Mouse (Mus musculus): Measurements from ENCODE around the gene Abl1.
A peak's percentile ranks its signal among the peaks of the same experiment; 100 is the strongest.
"Not testable (repeated sequence)": the region's sequence is repeated elsewhere in the genome, so short reads cannot be mapped to it uniquely, and the experiment has no call there.

Gene Abl1

DNA sequence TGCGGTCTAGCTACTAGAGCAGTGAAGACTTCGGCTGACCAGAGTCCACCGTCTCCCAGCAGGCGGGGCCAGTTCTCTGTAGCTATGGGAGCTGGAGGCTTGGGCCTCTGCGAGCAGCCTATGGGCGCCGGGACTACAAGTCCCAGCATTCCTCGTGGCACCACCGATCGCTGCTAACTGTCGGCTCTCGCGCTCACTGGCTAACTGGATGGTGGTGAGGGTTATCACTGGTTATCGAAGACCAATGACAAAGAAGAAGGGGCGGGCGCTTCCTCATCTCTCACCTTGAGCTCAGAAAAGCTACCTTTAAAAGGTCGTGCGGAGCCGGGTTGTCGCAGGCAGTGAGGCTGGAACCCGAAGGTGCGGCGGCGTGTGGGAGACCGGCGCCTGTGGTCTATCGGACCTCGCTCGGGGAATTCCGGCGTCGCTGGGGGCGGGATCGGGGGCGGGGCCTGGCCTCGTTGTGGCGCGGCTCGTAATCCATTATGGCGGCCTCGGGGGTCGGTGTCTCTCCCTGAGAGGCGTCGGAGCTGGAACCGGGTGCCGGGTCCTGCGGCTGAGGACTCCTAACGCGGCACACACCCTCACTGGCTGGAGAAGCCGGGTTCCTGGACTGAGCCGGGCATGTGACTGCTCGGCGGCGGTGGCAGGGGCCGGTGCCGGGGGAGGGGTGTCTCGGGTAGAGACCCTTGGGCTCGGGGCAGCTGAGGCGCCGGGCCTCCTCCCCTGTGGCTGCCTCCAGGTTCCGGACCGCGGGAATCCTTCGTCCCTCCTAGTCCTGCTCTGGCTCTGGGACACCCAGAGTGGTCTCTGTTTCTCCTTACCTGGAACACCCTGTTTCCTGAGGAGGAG lies at the start of gene Abl1:
Gene Abl1 (plus strand): TSS at position 303 of the 852 bp plus-strand sequence.
- peak; percentile 82 to 88 for DNase-seq (ENCODE audit: low spot score in 2 of 2)

DNA sequence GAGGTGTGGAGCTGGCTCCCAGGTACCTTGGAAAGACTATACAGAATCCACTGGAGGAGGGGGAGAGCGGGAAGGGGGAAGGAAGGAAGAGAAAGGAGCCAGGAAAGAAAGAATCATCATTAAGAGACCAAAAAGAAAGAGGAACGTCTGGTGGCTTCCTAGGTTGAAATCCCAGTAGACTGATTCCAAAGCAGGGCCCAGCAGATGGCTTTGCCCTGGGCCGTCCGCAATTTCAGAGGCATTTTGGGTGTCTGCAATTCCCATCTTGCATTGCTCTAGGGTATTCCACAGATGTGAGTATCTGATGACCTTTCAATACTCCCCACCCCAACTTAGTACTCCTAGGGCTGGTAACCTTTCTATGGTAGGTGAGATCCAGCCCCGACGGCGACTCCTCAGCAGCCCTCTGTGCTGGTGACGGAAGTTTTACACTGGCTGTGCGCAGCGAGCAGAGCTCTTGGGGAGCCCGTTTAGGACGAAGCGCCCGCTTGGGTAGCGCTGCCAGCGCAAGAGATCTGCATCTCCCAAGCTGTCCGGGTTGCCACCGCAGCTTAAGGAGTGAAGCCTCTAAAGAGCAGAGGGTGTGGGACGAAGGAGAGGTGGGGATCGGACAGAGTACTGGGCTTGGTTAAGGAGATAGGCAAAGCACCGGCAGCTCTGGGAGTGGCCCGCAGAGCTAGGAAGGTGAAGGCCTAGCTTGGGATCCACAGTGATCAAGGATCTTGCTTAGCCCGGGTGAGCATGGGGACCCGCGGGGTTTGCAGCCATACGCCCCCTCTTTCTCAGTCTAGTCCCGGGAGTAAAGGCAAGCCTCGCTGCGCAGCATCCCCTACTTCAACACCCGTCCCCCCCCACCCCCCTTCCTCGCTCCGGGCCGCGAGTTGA lies 49.4 kb upstream of the Abl1 start:
- DNase-seq (ENCODE audit: low spot score in 2 of 2) = no peak

DNA sequence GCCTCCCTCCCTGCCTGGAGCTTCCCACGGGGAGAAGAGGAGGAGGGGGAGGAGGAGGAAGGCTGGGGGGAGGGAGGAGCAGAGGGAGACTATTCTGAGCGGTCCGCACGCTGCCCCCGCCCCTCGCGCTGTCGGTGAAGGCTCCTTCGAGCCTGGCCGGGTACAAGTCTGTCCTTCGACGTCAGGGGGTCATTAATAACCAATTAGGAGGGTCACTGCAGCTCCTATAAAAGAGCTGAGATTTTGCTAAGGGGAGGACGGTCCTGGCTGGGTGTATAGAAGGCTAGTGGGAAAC lies 48.8 kb upstream of the Abl1 start:
- no peak for DNase-seq (ENCODE audit: low spot score in 2 of 2)

DNA sequence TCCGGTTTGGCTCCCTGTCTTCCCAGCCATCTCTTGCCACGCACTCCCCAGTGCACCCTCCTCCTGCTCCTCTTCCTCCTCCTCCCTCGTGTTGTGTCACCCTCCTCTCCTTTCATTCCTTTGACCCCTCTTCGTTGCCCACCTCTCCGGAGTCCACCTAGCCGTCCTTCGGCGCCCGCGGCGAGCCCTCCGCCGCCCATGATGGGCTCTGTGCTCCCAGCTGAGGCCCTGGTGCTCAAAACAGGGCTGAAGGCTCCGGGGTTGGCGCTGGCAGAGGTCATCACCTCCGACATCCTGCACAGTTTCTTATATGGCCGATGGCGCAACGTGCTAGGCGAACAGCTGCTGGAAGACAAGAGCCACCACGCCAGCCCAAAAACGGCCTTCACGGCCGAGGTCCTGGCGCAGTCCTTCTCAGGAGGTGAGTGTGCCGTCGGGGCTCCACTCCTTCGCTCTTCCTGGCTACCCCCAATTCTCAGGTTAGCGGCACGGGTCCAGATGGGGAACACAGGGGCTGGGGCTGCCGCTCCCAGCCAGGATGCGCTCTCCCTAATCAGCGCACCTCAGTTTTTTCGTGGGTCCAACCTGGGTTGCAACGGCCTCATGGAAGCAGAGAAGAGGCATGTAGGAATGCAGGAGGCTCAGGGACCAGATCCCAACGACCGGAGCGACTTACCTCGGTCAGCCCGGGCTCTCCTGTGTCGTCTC lies 48.1 kb upstream of the Abl1 start, which contains the start of gene Prdm12:
Gene Prdm12 (plus strand): TSS at position 137 of the 708 bp plus-strand sequence.
- no peak for DNase-seq (ENCODE audit: low spot score in 2 of 2)

DNA sequence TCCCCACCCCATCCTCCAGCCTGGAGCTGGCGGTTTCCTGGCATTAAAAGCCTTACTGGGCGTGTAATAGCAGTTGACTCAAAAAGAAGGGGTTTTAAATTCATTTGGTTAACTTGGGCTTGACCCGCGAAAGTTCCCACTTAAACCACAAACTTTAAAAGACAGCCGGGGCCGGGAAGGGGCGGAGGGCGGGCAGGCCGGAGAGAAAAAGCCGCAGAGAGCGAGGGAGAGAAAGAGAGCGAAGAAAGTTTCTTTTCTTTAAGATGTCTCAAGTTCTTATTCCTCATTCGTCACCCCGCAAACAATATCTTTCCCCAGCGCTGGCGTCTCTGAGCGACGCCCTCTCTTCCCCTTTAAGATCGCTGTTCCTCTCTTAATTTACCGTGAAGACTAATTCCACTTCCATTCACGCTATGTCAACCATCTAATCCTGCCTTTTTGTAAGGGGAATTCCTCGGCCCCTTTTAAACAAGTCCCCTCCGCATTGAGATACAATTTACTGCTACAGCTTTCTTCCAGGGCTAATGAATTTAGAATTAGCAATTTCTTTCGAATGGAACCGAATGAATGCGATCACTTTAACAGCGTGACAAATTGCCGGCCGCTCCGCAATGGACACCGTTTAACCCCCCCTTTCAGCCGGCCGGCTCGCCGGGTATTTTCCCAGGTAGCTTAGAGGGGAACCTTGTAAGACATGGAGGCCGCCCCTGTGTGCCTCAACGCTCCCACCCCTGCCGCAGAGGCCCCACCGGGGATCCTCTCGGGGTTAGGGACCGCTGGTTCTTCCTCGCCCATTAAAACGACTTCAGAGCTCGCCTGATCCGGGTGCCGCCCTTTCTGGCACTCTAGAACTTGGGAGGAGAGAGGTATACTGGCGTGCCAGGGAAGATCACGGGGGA lies 47.3 kb upstream of the Abl1 start:
- no peak for DNase-seq (ENCODE audit: low spot score in 2 of 2)

DNA sequence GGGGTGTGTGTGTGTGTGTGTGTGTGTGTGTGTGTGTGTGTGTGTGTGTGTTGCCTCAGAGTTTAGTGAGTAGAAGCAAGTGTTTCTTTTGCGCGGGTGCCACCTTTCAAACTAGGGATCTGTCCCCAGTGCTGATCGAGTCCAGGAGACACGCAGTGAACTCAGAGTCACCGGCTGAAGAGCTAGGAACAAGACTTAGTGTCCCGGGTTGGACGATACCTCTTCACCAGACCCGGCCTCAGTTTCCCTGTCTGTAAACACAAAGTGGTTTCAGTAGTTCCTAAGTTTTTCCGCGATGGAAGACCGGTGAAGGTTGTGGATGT lies 46.7 kb upstream of the Abl1 start:
- DNase-seq (ENCODE audit: low spot score in 2 of 2) = no peak

DNA sequence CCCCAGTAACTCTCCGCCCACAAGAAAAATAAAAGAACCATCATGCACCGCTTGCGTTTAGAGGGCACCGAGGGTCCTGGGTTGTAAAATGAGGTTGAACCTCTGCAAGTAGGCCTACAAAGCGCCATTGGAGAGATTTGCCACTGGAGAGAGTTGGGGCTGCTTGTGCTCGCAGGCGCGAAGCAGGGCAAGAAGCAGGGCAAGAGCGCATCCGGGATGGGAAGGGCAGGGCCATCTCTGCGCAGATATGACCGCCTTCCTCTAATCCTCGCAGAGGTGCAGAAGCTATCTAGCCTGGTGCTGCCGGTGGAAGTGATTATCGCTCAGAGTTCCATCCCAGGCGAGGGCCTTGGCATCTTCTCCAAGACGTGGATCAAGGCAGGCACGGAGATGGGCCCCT lies 46.2 kb upstream of the Abl1 start:
- DNase-seq (ENCODE audit: low spot score in 2 of 2) = no peak

DNA sequence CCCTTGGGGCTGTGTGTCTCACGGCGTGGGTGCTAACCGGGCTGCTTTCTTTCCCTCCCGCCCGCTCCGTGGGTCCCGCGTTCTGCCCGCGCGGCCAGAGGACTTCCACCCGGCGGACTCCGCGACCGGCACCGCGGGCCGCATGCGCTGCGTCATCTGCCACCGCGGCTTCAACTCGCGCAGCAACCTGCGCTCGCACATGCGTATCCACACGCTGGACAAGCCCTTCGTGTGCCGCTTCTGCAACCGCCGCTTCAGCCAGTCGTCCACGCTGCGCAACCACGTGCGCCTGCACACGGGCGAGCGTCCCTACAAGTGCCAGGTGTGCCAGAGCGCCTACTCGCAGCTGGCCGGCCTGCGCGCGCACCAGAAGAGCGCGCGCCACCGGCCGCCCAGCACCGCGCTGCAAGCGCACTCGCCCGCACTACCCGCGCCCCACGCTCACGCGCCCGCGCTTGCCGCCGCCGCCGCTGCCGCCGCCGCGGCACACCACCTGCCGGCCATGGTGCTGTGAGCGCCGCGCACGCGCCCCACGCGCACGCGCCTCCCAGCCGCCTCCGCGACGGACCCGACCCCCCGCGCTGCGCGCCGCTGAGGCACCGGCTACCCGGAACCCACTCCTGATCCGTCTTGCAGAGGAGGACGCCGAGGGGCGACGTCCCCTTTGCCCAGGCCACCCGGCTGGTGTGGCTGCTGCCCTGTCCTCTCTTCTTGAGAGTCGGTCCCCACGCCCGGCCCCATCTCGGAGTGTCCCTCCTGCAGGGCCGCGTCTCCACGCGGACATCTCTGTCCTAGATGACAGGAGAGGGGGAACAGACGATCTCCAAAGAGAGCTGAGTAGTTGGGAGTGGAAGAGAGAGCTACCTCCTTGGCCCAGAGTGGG lies 34.0 kb upstream of the Abl1 start:
- DNase-seq (ENCODE audit: low spot score in 2 of 2) = no peak

DNA sequence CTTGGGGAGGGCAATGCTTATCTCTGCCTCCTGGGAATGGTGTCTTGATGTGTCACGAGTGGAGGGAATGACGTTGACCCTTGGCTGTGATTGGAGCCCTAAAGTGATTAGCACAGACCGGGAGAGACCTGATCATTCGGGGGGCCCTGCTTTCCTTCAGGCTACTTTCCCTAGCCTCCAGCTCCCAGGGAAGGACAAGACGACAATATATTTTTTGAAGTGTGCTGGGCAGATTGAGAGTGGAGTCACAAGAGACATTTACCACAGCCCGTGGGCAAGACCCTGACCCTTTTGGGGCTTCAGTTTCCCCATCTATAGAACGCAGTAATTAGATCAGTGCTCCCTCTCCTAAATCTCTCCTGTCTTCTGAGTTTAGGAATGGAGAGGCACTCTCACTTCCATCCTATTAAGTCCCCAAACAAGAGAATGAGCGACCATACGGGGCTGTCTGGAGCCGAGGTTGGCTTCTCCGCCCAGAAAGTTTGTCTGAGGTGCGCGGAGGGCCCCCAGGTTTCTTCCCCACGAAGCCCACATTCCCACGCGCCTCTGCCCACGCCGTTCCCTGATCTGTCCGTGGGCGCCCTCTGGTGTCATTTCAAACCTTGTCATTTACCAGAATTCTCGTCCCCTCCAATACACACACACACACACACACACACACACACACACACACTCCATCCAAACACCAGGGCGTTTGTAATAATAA lies 33.2 kb upstream of the Abl1 start:
- peak in 1 of 2 experiments; percentile 16 for DNase-seq (ENCODE audit: low spot score in 2 of 2)

DNA sequence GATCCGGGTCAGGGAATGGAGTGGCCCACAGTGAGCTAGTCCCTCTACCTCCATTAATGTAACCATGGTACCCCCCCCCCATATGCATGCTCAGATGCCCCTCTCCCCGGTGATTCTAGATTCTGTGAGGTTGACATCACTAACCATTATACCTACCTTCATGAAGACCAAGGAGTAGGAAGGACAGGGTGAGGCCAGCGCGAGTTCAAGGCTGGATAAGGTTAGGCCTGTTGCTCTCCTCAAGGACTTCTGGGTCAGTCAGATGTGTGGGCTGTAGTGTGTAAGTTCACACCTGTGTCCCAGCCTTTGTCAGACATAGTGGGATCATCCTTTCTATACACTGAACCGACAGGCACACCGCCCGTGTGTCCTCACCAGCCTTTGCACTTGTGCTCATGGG lies 31.8 kb upstream of the Abl1 start:
- no peak for DNase-seq (ENCODE audit: low spot score in 2 of 2)

DNA sequence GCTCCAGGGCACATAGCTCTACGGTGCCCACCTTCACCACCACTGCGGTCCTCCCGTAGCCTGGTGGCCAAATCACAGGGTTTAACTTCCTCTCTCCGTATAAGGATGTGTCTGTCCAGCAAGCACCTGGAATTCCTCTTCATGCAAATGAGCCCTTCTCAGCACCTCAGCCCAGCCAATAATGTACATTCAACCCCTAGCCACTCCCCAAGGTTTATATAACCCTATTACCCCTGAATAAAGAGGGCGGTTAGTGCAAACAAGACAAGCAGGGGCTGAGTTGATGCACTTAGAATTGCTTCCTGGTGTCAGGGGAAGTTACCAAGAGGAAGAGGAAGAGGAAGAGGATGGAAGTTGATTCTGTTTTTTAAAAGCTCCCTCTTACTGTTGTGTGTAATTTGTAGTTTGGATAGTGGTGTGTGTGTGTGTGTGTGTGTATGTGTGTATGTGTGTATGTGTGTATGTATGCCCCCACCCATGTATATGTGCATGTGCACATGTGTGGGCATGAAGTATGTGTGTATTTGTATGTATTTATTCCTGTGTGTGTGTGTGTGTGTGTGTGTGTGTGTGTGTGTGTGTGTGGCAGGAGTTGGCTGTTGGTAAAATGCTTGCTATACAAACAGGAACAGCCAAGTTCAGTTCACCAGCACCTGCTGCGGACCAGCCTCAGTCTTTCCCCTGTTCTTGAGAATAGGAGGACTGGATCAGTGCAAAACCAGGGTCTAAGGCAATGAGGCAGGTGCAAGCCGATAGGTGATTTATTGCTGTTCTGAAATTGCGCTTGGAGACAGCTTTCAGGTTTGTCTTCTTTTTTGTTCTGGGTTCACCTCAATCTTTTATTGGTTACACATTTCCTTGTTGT lies 25.0 kb upstream of the Abl1 start:
- DNase-seq (ENCODE audit: low spot score in 2 of 2) = no peak

DNA sequence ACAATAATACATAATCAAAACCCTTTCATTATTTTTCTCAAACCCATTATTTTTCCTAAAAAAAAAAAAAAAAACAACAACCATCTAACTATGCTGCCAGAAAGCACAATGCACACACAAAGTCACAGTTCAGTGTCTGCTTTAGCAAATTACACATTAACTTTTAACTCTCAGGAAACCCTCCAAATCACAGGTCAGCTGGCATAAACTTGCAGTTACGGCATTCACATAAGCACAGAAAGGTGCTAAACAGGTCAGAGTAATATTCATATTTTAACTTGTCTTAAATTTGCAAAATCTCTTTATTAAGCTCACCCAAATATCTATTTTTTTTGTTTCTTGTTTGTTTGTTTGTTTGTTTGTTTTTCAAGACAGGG lies 24.4 kb upstream of the Abl1 start:
- DNase-seq (ENCODE audit: low spot score in 2 of 2) = no peak

DNA sequence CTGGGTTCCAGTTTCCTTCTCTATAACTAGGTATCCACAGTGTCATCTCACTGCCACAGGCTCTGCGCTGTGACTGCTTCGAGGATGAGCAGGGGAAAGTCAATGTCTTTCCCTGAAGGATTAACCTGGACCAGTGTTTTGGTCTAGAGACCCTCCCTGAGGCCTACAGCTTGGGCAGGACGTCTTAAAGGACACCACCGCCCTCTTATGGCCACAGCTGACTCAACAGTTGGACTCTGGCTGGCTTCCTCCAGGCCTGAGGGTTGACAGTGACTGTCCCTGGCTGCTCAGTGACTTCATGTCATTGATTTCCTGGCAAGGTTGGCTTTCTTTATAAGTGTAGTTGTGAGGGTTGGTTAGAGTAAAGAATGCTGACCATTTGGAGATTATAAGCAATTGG lies 20.8 kb upstream of the Abl1 start:
- DNase-seq (ENCODE audit: low spot score in 2 of 2) = no peak

DNA sequence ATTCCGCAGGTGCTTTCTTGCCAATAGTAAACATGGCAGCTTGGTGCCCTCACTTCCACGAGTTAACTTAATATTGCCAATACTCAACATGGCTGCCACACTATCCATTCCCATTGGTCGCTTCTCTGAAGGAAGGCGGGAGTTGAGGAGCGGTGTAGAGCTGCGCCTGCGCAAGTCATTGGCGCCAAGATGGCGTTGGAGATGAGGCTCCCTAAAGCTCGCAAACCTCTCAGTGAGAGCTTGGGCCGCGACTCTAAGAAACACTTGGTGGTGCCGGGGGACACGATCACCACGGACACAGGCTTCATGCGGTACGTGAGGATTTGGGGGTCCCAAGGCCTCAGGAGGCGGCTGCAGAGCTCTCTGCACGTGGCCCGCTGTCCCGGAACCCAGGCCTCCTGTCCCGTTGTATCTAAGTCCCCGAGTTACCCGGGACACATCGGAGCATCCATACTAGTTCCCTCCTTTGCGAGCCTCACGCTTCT lies 17.6 kb upstream of the Abl1 start, which contains the start of gene Exosc2:
Gene Exosc2 (plus strand): TSS at position 165 of the 485 bp plus-strand sequence.
- peak; percentile 74 to 84 for DNase-seq (ENCODE audit: low spot score in 2 of 2)

DNA sequence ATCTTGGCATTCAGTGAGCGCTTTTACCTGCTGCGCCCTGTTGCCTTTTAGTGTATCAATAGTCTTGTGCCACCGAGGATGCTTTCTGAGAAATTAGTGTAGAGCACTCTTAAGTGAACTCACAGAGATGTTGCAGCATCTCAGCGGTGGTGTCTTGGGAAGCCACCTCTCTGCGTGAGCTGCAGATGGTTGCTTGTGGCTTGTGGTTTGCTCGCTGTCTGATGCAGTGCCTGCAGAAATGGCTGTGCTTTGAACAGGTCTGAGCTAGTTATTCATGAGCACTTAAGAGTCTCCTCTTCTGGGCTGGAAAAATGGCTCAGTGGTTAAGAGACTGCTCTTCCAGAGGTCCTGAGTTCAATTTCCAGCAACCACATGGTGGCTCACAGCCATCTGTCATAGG lies 9.5 kb upstream of the Abl1 start:
- no peak for DNase-seq (ENCODE audit: low spot score in 2 of 2)

DNA sequence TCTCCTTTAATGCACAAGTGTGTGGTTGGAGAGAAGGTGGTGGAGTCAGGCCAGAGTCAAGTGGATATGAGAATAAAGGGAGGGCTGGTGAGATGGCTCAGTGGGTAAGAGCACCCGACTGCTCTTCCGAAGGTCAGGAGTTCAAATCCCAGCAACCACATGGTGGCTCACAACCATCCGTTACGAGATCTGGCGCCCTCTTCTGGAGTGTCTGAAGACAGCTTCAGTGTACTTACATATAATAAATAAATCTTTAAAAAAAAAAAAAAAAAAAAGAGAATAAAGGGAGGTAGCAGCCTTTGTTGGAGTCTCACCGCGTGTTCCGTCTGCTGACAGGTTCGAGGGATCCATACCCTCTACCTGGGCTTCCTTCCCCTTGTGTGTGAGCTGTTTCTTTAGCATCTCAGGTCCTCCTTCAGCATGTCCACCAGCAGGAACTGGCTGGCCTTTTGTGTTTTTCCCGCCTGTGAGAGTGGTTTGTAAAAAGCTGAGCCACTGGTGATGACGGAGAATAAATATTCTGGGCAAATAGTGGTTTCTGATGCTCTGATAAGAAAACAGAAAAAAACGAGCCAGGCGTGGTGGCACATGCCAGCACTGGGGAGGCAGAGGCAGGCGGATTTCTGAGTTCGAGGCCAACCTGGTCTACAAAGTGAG lies 7.0 kb upstream of the Abl1 start:
- not testable (repeated sequence) for DNase-seq (ENCODE audit: low spot score in 2 of 2)

DNA sequence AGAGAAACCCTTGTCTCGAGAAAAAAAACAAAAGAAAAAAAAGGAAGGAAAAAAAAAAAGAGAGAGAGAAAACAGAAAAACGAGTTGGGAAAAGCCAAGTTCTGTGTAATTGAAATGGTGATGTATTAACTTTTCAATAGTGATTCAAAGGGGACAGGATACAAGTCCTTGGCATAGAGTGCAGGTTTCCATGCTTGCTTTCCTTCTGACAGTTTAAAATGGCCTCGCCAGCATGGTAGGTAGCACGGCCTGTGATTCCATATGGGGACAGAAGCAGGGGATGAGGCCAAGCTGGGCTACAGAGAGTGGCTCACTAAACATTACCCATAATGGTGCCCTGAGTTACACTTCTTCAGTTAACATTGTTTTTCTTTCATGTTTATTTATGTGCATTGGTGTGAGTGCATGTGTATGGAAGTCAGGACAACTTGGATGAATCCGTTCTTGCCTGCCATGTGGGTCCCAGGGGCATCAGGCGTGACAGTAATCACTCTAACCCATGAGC lies 6.4 kb upstream of the Abl1 start:
- DNase-seq (ENCODE audit: low spot score in 2 of 2) = no peak

DNA sequence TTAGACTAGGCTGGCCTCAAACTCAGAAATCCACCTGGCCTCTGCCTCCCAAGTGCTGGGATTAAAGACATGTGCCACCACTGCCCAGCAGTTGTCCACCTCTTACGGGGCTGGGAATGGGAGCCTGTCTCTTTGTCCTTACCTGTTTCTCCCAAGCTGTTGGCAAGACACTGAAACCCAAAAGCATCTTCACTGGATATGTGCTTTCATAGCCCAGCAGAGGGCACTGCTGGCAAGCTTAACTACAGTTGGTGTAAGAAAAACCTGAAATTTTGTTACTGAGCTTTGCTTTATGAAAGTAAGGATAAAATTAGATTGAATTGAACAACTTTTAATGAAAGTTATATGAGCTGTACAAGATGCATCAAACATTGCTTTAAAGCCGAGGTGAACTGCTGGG lies 4.5 kb upstream of the Abl1 start:
- DNase-seq (ENCODE audit: low spot score in 2 of 2) = peak in 1 of 2 experiments; percentile 36
